Mouse (Mus musculus): ENCODE results near the gene Psmd8.
A peak's percentile ranks its signal among the peaks of the same experiment; 100 is the strongest.
"Not testable (repeated sequence)": the region's sequence is repeated elsewhere in the genome, so short reads cannot be mapped to it uniquely, and the experiment has no call there.

Gene Psmd8

DNA sequence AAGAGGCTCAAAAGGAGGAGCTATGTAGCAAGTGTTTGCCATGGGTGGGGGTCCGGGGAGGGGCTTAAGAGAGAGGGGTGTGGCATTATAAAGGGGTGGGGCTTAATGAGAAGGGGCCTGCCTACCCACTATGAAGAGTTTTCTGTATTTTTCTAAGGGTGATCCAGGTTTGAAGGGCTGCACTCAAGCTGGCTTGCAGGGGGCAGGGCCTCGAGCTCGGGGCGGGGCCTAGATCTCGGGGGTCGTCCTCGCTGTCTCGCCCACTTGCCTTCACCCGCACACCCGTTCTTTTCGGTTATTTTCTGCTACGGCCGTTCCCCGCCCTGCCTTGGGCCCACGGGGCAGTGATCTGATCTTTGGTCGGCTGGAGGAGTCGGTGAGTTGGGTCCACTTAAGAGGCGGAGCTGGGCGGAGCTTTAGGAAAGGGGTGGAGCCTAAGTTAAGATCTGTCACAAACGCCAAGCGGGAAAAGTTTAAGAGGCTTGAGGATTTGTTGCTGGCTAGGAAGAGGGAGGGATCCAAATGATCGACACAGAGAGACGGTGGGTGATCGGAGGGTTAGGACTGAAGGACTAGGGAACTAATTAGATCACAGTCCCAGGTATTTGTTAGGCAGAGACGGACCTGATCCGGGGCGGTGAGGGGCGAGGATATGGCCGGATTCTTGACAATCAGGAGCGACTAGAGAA, 10.3 kb downstream of the Psmd8 start, which contains the start of the genes Ggn and Spred3:
TSS of gene Ggn (plus strand) at position 145 of the 689 bp plus-strand sequence.
TSS of gene Spred3 (minus strand) at position 346 of the 689 bp plus-strand sequence.
- peak; percentile 82 for DNase-seq

DNA sequence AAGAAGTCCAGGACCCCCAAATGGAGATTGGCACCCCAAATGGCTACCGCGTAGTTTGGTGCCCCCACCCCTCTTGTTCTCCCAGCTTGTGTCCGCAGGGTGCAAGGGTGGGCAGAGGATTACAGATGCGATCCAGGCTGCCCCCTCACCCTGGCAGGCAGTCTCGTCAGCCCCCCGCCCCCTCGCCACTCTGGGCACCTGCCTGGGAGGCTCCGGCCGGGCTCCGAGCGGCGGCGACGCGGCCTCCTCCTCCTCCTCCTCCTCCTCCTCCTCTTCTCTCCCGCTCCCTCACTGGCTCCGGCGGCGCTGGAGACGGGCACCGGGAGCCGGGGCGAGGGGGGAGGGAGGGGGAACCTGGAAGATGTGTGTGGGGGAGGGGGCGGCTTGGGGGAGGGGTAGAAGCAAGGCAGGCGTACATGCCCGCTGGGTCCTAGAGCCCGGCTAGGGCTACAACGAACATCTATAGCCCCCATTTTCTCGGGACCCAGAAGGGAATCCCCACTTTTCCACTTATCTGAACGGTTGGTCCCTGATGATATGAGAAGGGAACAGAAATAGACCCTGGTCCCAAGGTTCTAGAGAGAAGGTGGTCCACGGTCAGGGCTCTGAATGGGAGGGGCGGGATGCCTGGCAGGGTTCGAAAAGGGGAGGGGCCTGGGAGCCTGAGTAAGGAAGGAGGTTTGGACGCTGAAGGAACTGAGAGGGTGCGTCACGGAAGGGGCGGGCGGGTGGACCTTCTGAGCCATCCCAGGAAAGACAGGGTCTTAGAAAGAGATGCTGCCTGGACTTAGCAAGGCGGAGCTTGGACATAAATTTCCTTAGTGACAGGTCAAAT, 11.1 kb downstream of the Psmd8 start:
- DNase-seq = peak; percentile 87

DNA sequence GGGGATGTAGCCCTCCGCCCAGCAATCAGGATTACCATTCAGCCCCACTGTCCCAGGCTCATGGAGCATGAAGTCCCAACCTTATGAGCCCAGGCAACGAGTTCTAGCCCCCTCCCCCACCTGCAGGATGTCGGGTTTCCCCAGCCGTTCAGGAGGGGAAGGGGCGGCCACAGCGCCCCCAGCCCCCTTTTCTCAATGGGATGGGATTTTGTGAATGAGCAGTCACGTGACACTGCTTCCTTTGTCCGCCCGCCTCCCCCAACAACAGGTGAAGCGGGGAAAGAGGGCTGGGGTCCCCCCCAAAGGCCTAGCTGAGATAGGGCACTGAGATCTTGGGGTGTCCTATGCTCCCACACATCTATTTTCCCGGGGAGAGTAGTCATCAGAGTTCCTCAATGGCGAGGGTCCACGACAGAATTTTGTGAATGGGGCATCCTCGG, 11.7 kb downstream of the Psmd8 start:
- peak; percentile 55 for DNase-seq

DNA sequence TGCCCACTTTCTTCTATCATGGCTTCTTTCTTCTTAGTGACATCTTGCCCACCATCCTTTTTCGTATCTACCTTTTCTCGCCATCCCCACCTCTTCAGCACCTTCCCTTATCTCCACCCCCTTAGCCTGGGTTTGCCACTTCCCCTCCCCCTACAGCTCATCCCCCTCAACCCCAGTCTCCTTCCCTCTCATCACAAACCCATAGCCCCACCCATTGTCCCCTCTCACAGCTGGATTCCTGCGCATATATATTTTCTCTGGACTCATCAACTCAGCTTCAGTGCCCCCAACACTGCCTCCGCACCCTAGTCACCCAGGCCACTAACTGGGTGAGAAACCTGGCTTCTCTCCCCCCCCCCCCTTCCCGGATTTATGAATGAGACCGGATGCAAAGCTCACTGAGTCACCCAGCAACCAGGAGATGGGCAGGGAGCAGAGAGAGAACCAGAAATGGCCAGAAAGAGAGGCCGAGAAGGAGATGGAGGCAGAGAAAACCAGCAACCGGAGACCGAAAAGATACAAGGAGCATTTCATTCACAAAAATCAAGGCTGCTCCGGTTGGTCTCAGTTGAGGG, 12.3 kb downstream of the Psmd8 start:
- peak; percentile 45 for DNase-seq

DNA sequence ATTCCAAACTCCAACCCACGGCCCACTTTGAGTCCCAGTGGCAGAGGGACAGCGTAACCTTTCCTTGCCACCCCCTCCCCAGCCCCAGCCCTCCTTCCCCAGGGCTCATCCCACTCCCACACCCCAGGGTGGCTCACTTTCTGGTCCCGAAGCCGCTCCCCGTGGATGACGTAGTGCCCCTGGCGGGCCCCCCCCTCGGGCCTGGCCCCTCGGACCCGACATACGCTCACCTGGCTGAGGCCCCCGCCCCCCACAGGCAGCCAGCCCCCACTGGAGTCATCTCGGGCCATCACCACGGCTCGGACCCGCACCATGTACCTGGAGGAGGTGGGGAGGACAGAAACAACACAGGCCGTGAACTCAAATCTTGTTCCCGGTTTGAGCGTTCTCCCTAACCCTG, 12.8 kb downstream of the Psmd8 start:
- DNase-seq = no peak

DNA sequence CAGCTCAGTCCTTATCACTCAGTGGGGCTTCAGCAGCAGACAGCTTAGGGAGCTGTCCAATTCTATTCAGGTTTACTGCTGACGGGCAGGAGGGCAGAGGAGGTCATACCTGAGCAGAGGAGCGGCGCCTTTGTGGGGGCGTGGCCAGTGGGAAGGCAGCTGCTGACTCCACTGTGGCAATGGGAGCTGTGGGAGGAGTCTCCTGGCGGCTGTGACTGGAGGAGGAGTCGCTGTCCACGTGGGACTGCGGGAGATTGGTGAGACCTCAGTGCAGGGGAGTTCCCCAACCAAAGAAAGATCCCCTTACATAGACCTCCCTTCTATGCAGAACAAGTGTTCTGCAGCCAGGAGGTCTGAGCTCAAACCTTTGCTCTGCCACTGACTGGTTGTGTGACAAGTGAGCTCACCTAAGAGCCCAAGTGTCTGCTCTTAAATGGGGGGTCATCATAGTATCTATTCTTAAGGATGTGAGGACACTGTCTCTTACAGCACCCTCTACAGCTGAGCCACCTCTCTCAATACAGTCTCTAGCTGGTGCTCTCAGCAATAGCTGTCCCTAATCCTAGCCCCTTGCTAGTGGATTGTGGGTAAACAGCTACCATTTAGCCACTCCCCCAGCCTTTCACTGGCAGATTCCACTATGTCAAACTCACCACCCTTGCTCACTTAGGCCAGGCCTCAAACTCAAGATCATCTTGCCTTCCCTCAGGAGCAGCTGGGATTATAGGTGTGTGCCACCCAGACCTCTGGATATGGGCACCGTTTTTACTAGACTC, 17.6 kb downstream of the Psmd8 start:
- DNase-seq = peak; percentile 46

DNA sequence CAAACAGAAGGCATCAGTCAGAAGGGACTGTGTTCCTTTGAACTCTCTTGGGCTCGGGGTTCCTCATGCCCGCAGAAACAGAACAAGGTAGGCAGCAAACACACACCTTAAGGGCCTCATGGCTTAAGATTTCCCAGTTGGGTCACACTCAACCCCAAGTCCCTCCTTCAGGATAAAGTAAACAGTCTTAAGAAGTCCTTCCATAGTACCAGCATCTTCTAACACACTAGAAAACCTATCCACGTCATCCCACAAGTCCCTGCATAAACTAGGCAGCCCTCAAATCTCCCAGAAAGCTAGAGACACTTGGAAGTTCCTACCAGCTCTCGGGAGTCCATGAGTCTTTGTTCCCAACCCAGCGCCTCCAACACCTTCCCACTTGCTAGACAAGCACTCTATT, 18.2 kb downstream of the Psmd8 start:
- DNase-seq = no peak

DNA sequence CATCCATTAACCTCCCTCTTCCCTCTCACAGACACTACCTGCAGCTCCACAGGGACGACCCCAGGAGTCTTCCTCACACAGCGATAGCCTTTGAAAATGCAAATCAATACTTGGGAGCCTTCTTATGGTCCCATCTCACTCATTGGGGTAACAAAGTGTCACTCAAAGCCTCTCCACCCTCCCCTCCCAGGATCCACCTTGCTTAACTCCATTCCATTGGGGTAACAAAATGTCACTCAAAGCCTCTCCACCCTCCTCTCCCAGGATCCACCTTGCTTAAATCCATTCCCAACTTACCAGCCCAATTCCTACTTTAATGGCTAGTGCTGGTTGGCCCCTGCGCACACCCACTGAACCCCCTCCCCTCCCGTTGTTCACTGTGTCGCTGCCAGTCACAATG, 22.2 kb downstream of the Psmd8 start:
- peak; percentile 60 for DNase-seq

DNA sequence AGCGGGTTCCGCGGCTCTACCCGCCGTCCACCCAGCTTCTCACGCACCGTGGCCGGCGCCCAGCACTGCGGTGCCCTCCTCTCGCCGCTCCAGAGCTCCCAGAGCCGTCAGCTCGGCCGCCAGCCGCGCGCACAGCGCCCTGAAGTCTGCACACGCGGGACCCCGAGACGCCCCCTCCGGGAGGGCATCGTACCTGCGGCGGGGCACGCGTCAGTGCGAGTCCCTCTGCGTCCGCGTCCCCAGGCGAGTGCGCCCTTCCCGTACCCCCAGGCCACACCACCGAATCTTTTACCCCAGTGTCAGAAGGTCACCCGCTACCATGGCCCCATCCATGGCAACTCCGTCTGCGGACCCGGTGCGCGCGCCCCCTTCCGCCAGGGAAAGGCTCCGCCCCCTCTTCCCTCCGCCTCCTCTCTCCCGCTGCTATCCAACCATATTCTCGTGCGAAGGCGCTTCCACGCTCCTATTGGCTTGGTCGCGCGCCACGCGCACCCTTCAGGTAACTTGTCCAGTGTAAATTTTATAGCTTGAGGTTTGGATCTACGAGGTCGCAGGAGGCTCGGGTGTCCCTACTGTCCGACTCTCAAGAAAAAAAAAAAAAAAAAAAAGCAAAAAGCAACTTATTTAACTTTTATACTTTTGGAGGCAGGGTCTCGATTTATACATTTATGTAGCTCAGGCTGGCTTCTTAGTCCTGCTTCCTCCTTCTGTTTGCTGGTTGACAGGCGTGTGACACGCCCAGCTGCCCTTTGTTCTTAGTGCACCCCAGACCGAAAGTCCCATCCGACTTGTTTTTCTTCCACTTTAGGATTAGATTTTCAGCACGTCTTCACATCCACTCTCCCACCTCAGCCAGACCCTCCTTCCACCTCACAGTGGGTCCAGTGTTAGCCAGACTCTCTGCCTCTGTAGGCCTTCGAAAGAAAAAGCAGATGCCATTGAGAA, 24.4 kb downstream of the Psmd8 start, which contains the start of gene Fam98c:
TSS of gene Fam98c (minus strand) at position 397 of the 945 bp plus-strand sequence.
- peak; percentile 90 for DNase-seq

DNA sequence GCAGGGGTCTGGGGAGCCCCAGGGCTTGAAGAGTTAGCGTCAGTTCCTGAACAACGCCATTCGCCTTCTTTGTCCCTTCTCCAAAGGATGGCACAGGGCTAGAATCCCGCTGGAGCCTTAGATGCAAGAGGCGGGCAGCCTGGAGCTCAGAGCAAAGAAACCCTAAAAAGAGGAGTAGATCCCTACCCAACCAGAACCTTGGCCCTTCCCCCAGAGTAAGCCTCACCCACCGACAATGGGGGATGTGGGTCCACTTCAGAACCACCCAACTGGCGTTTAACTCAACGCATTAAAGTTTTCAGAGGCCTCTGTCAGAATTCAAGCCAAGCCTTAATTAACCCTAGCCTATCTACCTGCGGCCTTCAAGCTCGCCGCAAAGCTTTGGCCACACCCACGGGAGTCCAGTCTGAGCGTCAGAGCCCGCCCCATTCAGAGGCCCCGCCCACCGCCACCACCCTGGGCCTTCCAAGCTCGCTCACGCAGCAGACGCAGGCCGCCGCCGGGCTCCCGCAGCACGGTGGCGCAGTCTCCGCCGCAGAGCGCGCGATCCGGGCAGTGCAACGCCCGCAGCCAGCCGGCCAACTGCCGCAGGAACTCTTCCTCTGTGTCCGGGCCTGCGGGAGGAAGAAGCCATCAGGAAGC, 25.2 kb downstream of the Psmd8 start:
- peak; percentile 91 for DNase-seq

DNA sequence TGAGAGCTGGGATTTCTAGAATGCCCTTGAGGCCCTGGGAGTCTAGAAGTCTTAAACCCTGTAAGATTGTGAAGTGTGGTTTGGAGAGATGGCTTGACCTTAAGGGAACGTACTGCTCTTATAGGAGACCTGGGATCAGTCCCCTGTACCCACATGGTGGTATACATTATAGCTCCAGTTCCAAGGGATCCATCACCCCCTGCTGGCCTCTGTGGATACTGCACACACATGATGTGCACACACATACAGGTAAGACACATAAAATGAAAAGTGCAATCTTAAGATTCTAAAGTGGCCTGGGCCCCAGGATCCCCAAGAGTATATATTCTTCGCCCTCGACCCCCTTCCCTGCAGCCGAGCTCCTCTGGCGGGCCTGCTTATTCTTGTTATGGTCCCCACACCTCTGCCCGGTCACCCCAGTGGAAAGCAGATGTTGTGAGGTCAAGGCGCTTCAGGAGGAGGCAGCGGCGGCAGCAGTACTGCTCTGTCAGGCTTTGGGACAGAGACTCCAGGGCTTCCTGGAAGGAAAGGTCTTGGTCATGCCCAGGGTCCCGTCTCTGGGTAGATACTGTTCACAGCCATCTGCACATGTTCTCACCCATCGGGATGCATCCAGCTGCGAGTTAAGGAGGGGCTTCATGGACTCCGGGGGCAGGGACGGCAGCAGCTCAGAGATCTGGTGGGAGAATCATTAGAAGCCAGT, 26.3 kb downstream of the Psmd8 start:
- no peak for DNase-seq

DNA sequence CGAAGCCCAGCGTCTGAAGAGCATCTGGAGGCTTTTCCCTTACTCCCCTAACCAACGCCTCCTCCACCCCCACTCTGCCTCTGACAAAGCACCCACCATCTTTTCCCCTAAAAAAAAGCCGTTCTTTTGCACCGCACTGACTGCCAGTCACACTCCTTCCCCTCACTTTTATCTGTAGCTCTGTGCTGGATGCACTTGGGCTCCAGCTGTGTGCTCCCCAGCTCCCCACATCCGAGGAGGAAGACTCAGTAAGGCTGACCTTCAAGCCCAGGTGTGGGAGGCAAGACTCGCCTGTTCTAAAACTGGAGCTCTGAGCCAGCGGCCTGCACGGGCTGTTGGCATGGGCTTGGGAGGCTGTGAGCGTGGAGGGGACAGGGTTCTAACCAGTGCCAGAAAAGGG, 29.0 kb downstream of the Psmd8 start:
- no peak for DNase-seq

DNA sequence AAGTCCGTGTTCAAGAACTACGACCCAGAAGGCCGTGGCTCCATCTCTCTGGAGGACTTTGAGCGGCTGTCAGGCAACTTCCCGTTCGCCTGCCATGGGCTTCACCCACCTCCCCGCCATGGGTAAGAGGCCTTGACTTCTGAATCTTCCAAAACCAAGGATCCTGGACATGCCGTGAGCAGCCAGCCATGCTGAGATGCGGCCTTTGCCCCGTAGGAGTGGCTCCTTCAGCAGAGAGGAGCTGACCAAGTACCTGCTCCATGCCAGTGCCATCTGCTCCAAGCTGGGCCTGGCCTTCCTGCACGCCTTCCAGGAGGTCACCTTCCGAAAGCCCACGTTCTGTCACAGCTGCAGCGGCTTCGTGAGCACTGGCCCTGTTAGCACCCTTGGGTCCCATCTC, 31.7 kb downstream of the Psmd8 start:
- no peak for DNase-seq

DNA sequence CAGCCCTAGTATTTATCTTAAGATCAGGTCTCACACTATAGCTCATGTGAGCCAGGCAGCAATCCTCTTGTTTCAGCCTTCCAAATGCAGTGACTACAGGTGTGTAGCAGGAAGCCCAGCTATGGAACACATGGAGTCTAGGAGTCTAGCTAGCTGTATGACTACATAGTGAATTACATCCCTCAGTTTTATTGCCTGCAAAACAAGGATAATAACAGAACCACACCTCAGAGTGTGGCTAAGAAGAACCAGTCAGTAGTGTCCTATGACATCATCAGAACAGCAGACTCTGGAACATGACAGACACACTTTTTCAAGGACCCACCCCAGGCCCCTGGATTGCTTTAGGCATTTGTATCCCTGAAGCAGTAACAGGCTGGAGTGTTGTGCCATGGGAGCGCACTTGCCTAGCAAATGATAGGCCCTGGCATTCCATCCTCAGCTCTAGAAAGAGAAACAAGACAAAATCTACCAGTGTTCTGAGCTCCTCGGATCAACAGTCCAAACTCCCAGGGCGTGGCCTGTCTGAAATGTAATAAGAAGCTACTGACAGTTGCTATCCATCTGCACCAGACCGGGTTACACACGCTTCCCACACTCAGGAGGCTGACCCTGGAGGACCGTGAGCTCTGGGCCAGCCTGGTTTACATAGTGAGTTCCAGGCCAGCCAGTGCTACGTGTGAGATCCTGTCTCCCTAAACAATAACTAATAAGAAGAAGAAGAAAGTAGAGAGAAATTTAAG, 33.7 kb downstream of the Psmd8 start:
- DNase-seq = no peak

DNA sequence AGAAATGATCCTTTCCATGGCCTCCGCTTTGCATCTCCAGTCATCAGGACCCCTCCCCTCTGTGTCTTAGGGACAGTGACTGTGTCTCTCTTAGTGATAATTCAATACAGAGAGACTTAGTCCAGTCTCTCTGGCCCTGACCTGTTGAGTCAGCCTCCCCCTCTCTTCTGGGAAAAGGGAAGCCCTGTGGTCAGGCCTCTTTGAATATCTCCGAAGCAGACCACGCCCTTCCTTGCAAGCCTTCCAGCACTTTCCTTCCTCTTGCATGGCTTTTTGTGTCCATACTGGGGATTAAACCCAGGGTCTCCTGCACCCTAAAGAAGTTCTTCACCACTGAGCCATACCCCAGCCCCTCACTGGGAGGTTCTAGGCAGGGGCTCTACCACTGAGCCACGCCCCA, 36.5 kb downstream of the Psmd8 start:
- no peak for DNase-seq

DNA sequence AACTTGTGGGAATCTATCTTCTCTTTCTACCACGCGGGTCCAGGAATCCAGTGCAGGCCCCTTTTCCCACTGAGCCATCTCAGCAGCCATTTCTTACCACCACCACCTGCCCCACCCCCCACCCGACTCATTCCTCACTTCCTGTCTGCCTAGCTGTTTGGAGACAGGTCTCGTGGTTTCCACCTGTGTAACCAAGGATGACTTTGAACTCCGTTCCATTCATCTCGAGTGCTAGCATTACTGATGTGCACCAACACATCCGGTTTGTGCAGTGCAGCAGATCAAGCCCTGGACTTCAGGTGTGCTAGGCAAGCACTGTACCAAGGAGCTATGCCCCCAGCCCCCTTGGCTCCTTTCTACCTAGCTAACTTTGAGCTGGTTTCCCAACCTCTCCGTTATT, 39.1 kb downstream of the Psmd8 start:
- DNase-seq = no peak

DNA sequence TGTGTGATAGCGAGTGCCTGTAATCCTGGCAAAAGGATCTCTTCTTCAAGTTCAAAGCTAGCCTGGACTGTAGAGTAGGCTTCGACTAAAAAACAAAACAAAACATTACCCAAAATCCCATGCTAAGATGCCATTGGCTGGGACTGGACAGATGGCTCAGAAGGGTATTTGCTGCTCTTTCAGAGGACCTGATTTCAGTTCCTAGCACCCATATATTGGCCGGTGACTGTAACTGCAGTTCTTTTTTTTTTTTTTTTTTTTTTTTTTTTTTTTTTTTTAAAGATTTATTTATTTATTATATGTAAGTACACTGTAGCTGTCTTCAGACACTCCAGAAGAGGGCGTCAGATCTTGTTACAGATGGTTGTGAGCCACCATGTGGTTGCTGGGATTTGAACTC, 41.3 kb downstream of the Psmd8 start:
- DNase-seq = not testable (repeated sequence)

DNA sequence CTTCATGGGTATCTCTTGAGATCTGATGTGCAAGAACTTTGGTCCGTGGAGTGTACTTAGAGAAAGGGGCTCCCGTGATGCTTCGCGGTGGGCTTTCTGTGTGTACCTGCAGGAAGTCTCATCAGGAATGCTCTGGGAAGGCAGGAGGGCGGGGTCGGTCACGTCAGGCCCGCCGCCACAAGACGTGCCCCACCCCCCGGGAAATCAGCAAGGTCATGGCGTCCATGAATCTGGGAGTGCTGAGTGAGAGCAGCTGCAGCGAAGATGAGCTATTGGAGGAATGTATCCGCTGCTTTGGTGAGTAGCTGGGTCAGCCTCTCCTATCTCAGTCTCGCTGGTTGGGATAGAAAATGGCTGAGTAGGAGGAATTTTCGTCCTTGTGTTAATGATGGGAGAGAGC, 43.1 kb downstream of the Psmd8 start:
- no peak for DNase-seq

DNA sequence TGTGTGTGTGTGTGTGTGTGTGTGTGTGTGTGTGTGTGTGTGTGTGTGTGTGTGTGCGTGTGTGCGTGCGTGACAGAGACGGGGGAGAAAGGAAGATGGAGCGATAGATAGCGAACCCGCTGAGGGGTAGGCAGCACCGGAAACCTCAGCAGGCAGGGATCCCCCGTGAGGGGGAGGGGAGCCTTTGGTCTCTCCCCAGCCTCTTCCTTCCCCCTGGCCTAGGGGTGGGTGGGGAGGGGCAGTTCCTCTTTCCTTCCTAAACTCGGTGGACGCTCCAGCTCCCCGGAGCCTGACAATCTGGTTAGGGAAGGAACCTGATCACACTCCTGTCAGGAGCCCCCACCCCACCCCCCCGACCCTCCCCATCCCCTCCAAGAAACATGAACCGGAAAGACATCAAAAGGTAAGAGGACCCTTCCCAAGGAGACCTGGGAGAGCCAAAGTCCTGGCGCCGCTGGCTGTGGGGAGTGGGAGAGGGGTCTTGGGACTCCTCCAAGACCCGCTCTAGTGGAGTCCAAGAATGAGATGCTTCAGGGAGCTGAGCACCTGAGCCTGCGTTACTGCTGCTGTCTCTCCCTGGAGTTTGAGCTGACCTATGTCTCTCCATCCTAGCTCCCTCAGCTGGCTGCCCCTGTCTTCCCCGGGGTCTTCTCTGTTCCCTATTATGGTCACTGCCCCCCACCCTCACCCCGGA, 45.7 kb downstream of the Psmd8 start, which contains the start of gene Rasgrp4:
TSS of gene Rasgrp4 (plus strand) at position 159 of the 694 bp plus-strand sequence.
- peak; percentile 47 for DNase-seq
